Mouse (Mus musculus): ENCODE results near the gene Gm3625. TPM values are rescaled to one million over a fixed set of nuclear protein-coding genes. Genes with fewer than 3 reads are reported as not detected.
"Not testable (repeated sequence)": the region's sequence is repeated elsewhere in the genome, so short reads cannot be mapped to it uniquely, and the experiment has no call there.

The Gm3625 gene
- total and polyA plus RNA-seq, 2 experiments from 2014 or later, result not detected

DNA sequence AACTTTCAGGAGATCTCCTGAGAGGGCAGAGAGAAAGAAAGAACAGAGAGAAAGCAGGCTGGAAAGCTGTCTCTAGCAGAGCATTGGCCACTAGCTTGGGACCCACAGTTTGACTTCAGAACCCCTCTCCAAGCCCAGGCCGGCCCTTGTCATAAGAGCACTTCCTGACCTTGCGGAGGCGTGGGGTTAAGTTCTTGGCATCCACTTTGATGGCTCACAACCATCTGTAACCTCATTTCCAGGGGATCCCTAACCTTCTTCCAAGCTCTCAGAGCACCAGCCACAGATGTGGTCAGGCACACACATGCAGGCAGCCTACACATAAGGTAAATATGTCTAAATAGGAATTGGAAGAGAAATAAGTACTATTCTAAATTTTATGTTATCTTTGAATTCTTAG is 35.3 kb downstream of the Gm3625 start:
- 82% methylated on average over 3 of the region's 3 CpGs for WGBS

GRCm38 (mm10) chr12:4556891-4557290 is 35.8 kb downstream of the Gm3625 start:
- 89% methylated on average over 9 of the region's 9 CpGs for WGBS
- no peaks in the 10 kb centered on the region for H3K36me3 ChIP-seq (ENCODE audit: insufficient read depth, low read length)
- no peak overlapping the region for H3K4me2 ChIP-seq (ENCODE audit: low read depth, low read length)
- no peaks in the 10 kb centered on the region for H3K4me1 ChIP-seq (ENCODE audit: insufficient read depth, low read length)
- H3K27me3 ChIP-seq (ENCODE audit: insufficient read depth, low read length), result no peaks in the 10 kb centered on the region
- no peak for TF ChIP-seq CTCF (IDR thresholded peaks at IDR 0.05; ENCODE audit: low read depth)
- H3K9ac ChIP-seq (replicated peaks; ENCODE audit: low read length), result no peak overlapping the region
- DNase-seq (ENCODE audit: low spot score) (no peak), ATAC-seq (no peak)
- H3K9me3 ChIP-seq (ENCODE audit: low read length), result no peaks in the 10 kb centered on the region
- H3K27ac ChIP-seq, result no peak overlapping the region
- H3K4me3 ChIP-seq (ENCODE audit: low read length), result no peak overlapping the region

More for the DNA sequence above, 35.3 kb downstream of the Gm3625 start:
- H3K4me2 ChIP-seq (ENCODE audit: low read depth, low read length), result no peak overlapping the region
- no peak overlapping the region for H3K9ac ChIP-seq (replicated peaks; ENCODE audit: low read length)
- TF ChIP-seq CTCF (IDR thresholded peaks at IDR 0.05; ENCODE audit: low read depth), result no peak
- no peak overlapping the region for H3K27ac ChIP-seq
- H3K27me3 ChIP-seq (ENCODE audit: insufficient read depth, low read length), result no peaks in the 10 kb centered on the region
- no peaks in the 10 kb centered on the region for H3K4me1 ChIP-seq (ENCODE audit: insufficient read depth, low read length)
- no peaks in the 10 kb centered on the region for H3K36me3 ChIP-seq (ENCODE audit: insufficient read depth, low read length)
- no peak overlapping the region for H3K4me3 ChIP-seq (ENCODE audit: low read length)
- ATAC-seq (no peak), DNase-seq (ENCODE audit: low spot score) (no peak)
- H3K9me3 ChIP-seq (ENCODE audit: low read length), result no peaks in the 10 kb centered on the region

GRCm38 (mm10) chr12:4555451-4555850 is 37.3 kb downstream of the Gm3625 start:
- Histone ChIP-seq H3K9me3 (ENCODE audit: low read length) (no peaks in the 10 kb centered on the region), H3K27me3 (ENCODE audit: insufficient read depth, low read length) (no peaks in the 10 kb centered on the region), H3K4me2 (ENCODE audit: low read depth, low read length) (no peak overlapping the region), H3K27ac (no peak overlapping the region), H3K4me1 (ENCODE audit: insufficient read depth, low read length) (no peaks in the 10 kb centered on the region), H3K36me3 (ENCODE audit: insufficient read depth, low read length) (no peaks in the 10 kb centered on the region), H3K4me3 (ENCODE audit: low read length) (no peak overlapping the region), H3K9ac (replicated peaks; ENCODE audit: low read length) (no peak overlapping the region)
- WGBS, result 80% methylated on average over 5 of the region's 6 CpGs
- no peak for TF ChIP-seq CTCF (IDR thresholded peaks at IDR 0.05; ENCODE audit: low read depth)
- no peak for DNase-seq (ENCODE audit: low spot score)
- ATAC-seq, result no peak

GRCm38 (mm10) chr12:4553704-4554103 is 39.0 kb downstream of the Gm3625 start:
- H3K9ac ChIP-seq (replicated peaks; ENCODE audit: low read length); H3K36me3 ChIP-seq (ENCODE audit: insufficient read depth, low read length); ATAC-seq; H3K4me2 ChIP-seq (ENCODE audit: low read depth, low read length); H3K9me3 ChIP-seq (ENCODE audit: low read length); DNase-seq (ENCODE audit: low spot score); H3K27me3 ChIP-seq (ENCODE audit: insufficient read depth, low read length); H3K27ac ChIP-seq; H3K4me3 ChIP-seq (ENCODE audit: low read length); H3K4me1 ChIP-seq (ENCODE audit: insufficient read depth, low read length): not testable (repeated sequence)
- WGBS, result 88% methylated on average over 3 of the region's 3 CpGs

- peak; percentile 80 for ATAC-seq
- peak; percentile 88 for TF ChIP-seq CTCF (IDR thresholded peaks at IDR 0.05; ENCODE audit: low read depth)
- Histone ChIP-seq H3K36me3 (ENCODE audit: insufficient read depth, low read length) (no peaks in the 10 kb centered on the region), H3K27me3 (ENCODE audit: insufficient read depth, low read length) (no peaks in the 10 kb centered on the region), H3K9ac (replicated peaks; ENCODE audit: low read length) (no peak overlapping the region), H3K4me2 (ENCODE audit: low read depth, low read length) (peak overlapping the region; percentile 51), H3K9me3 (ENCODE audit: low read length) (no peaks in the 10 kb centered on the region), H3K4me3 (ENCODE audit: low read length) (peak overlapping the region; percentile 18; the same call in 1 of the 2 replicates), H3K4me1 (ENCODE audit: insufficient read depth, low read length) (peaks cover 3% of the 10 kb centered on the region; the same call in 1 of the 2 replicates), H3K27ac (no peak overlapping the region)
- WGBS, result 16% methylated on average over 18 of the region's 18 CpGs
- peak; percentile 92 for DNase-seq (ENCODE audit: low spot score)
These were observed 44.4 kb downstream of the Gm3625 start for GRCm38 (mm10) chr12:4548053-4549013.

- Histone ChIP-seq H3K4me2 (ENCODE audit: low read depth, low read length) (no peak overlapping the region), H3K36me3 (ENCODE audit: insufficient read depth, low read length) (no peaks in the 10 kb centered on the region), H3K9ac (replicated peaks; ENCODE audit: low read length) (no peak overlapping the region), H3K27me3 (ENCODE audit: insufficient read depth, low read length) (no peaks in the 10 kb centered on the region), H3K9me3 (ENCODE audit: low read length) (no peaks in the 10 kb centered on the region), H3K27ac (no peak overlapping the region), H3K4me3 (ENCODE audit: low read length) (no peak overlapping the region), H3K4me1 (ENCODE audit: insufficient read depth, low read length) (peaks cover 3% of the 10 kb centered on the region; the same call in 1 of the 2 replicates)
- ATAC-seq (no peak), DNase-seq (ENCODE audit: low spot score) (peak; percentile 8)
- no peak for TF ChIP-seq CTCF (IDR thresholded peaks at IDR 0.05; ENCODE audit: low read depth)
- WGBS, result 44% methylated on average over 14 of the region's 14 CpGs
These were observed 45.2 kb downstream of the Gm3625 start for GRCm38 (mm10) chr12:4547557-4547956.

DNA sequence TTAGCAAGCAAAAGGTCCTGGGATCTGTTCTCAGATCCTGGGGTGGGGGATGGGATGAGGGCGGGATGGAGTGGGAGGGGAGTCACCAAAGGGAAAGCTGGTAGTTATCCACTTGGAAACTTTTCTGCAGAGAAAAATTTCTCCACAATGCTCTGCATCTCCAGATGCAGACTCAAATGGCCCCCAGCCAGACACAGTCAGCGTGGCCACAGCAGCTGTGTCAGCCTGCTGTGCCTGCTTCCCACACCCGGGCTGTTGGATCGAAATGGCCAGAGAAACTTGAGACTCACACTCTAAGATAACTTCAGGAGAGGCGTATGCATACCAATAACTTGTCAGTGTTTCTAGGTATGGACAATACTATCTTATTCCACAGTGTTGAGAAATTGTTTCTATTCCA is 46.2 kb downstream of the Gm3625 start:
- 72% methylated on average over 5 of the region's 5 CpGs for WGBS
- Histone ChIP-seq H3K4me3 (ENCODE audit: low read length) (no peak overlapping the region), H3K4me2 (ENCODE audit: low read depth, low read length) (no peak overlapping the region), H3K27me3 (ENCODE audit: insufficient read depth, low read length) (no peaks in the 10 kb centered on the region), H3K9ac (replicated peaks; ENCODE audit: low read length) (no peak overlapping the region), H3K9me3 (ENCODE audit: low read length) (no peaks in the 10 kb centered on the region), H3K27ac (no peak overlapping the region), H3K36me3 (ENCODE audit: insufficient read depth, low read length) (no peaks in the 10 kb centered on the region), H3K4me1 (ENCODE audit: insufficient read depth, low read length) (peaks cover 3% of the 10 kb centered on the region; the same call in 1 of the 2 replicates)
- DNase-seq (ENCODE audit: low spot score) (no peak), ATAC-seq (no peak)
- TF ChIP-seq CTCF (IDR thresholded peaks at IDR 0.05; ENCODE audit: low read depth), result no peak
